Mouse (Mus musculus) hindbrain, embryonic 16.5 days (tissue): ENCODE results near the gene Gtpbp3. TPM values are rescaled to one million over a fixed set of nuclear protein-coding genes. Genes with fewer than 3 reads are reported as not detected.
A peak's percentile ranks its signal among the peaks of the same experiment; 100 is the strongest.

Source experiments
- ATAC-seq: fragments of 200-750 bp; cut with Nextera tagmentation; 2 replicates; pipeline ENCODE4 v1.8.0; 2017; ENCODE audit warnings: moderate TSS enrichment, moderate library complexity
- H3K27ac ChIP-seq: fragments of 300-500 bp; sonication (generic); 2 replicates; pipeline ENCODE4 v1.5.1; 2014; ENCODE audit warnings: low read depth, mild to moderate bottlenecking, control low read depth, low read length, moderate library complexity
- H3K27me3 ChIP-seq: fragments of 300-500 bp; sonication (generic); replicated peaks from 2 replicates; pipeline ENCODE4 v1.6.1; 2014; ENCODE audit warnings: low read length; ENCODE audit not compliant: control insufficient read depth, insufficient read depth
- H3K36me3 ChIP-seq: fragments of 300-500 bp; sonication (generic); 2 replicates; pipeline ENCODE4 v1.6.1; 2014; ENCODE audit warnings: mild to moderate bottlenecking, low read length, moderate library complexity, mixed read lengths; ENCODE audit not compliant: control insufficient read depth, insufficient read depth
- H3K4me1 ChIP-seq: fragments of 300-500 bp; sonication (generic); 2 replicates; pipeline ENCODE4 v1.6.1; 2014; ENCODE audit warnings: low read depth, low read length; ENCODE audit not compliant: control insufficient read depth, insufficient read depth
- H3K4me2 ChIP-seq: fragments of 300-500 bp; sonication (generic); 2 replicates; pipeline ENCODE4 v1.6.1; 2014; ENCODE audit warnings: mild to moderate bottlenecking, low read length, control low read depth, moderate library complexity
- H3K4me3 ChIP-seq: fragments of 300-500 bp; sonication (generic); 2 replicates; pipeline ENCODE4 v1.5.1; 2014; ENCODE audit warnings: mild to moderate bottlenecking, low read length, control low read depth, moderate library complexity
- H3K9ac ChIP-seq: fragments of 300-500 bp; sonication (generic); 2 replicates; pipeline ENCODE4 v1.6.1; 2014; ENCODE audit warnings: low read depth, mild to moderate bottlenecking, control low read depth, low read length, moderate library complexity
- H3K9me3 ChIP-seq: fragments of 300-500 bp; sonication (generic); 2 replicates; pipeline ENCODE4 v1.6.1; 2014; ENCODE audit warnings: mild to moderate bottlenecking, low read length, moderate library complexity; ENCODE audit not compliant: control insufficient read depth
- whole genome bisulfite sequencing: fragments of 180-500 bp; shearing (Covaris S2); extraction: QIAGEN DNeasy Blood & Tissue Kit; methylation state at CpG from one replicate; pipeline ENCODE4 v1.1.7; 2014; 5-methylcytosine and 5-hydroxymethylcytosine counted together
- polyA plus RNA-seq: library from polyadenylated mRNA; unstranded; fragments of >200 nt; fragmentation: Nextera tagmentation; extraction: Ambion mirVana; gene quantifications from 2 replicates; pipeline ENCODE4 v1.2.1, GENCODE M21; 2015

Gtpbp3 gene
- 14.0 and 14.6 TPM in 2 replicates for polyA plus RNA-seq

DNA sequence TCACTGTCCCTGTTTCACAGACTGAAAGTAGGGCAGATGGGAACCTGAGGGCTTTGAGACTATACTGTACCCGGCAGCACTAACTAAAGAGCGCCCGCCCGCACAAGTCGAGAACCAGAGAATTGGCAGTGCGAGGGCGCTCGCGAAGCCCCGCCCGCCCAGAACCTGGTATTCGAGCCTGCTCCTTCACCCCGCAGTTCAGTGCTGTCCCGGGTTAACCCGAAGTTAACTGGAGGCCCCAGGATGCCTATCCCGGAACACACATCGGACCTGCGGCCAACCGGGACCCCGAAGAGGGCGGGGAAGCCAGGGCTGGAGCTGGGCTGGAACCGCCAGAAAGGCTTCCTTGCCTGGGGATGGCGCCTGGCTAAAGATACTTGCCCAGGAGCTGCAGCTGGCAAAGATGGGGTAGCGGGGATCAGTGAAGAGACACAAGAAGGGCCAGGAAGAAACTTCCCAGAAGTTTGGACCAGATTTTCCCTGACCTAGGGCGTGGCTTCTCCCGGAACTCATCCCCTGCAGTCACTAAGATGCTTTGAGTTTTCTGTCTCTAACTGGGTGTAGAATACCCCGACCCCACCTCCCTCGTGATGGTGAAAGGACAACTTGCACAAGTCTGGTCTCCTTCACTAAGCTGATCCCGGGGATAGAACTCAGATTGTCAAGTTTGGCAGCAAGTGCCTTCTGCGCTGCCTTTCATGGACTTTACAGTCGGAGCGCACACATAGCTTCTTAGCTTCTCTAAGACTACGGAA is at the start of gene Gtpbp3:
Gene Gtpbp3, plus strand, starts transcription at position 413 of the 755 bp plus-strand sequence.
- Histone ChIP-seq H3K9me3 (no peaks in the 10 kb centered on the region), H3K27me3 (no peaks in the 10 kb centered on the region), H3K36me3 (peaks cover 21% of the 10 kb centered on the region), H3K4me3 (peak within 1 kb of the TSS; percentile 59), H3K4me1 (peaks cover 31% of the 10 kb centered on the region), H3K4me2 (peak within 1 kb of the TSS; percentile 98), H3K27ac (peak within 1 kb of the TSS; percentile 79), H3K9ac (peak within 1 kb of the TSS; percentile 74)
- WGBS = under 1% methylated on average over 33 of the region's 33 CpGs
- peak; percentile 44 for ATAC-seq

DNA sequence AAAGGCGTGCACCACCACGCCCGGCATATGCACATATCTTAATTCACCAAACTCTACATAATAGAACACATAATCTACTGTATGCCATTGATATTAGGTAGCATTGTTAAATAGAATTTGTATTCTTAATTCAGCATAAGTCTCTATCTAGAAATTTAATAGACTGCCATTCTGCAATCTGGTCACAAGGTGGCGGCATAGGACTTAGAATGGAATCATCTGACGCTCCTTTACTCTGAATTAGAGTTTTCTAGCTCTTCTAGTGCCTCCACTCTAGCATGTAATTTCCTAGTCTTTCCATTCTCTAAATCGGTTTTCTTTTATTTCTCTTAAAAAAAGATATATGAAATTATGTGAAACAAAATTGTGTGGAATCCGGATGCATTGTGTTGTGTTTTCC is 46.5 kb upstream of the Gtpbp3 start:
- no peaks in the 10 kb centered on the region for H3K36me3 ChIP-seq
- H3K27me3 ChIP-seq = no peaks in the 10 kb centered on the region
- H3K4me1 ChIP-seq = no peaks in the 10 kb centered on the region
- no peak overlapping the region for H3K9ac ChIP-seq
- H3K4me2 ChIP-seq = no peak overlapping the region
- no peaks in the 10 kb centered on the region for H3K9me3 ChIP-seq
- no peak overlapping the region for H3K27ac ChIP-seq
- WGBS = 0% methylated on average over 7 of the region's 7 CpGs
- H3K4me3 ChIP-seq = no peak overlapping the region
- peak; percentile 65; the same call in 1 of the 2 replicates for ATAC-seq

DNA sequence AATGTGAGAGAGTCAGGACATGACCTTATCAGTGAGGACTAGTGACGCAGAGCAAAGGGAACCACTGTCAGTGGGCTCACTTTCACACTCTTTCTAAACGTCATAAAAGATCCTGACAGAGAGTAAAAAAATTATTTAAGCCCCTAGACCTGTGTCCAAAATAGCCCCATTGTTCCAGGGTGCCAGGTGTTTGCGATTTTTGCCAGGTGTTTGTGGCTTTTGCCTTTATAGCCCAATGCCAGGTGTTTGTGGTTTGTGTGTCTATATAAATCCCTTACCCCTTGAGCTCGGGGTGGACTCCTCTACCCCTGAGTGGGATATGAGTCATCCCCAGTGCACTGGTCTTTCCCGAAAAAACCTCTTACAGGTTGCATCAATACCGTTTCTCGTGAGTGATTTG is 42.8 kb upstream of the Gtpbp3 start:
- no peaks in the 10 kb centered on the region for H3K4me1 ChIP-seq
- H3K36me3 ChIP-seq = no peaks in the 10 kb centered on the region
- no peak overlapping the region for H3K9ac ChIP-seq
- H3K9me3 ChIP-seq = no peaks in the 10 kb centered on the region
- 82% methylated on average over 7 of the region's 7 CpGs for WGBS
- no peak overlapping the region for H3K4me3 ChIP-seq
- H3K27ac ChIP-seq = no peak overlapping the region
- H3K4me2 ChIP-seq = no peak overlapping the region
- no peak for ATAC-seq
- no peaks in the 10 kb centered on the region for H3K27me3 ChIP-seq

DNA sequence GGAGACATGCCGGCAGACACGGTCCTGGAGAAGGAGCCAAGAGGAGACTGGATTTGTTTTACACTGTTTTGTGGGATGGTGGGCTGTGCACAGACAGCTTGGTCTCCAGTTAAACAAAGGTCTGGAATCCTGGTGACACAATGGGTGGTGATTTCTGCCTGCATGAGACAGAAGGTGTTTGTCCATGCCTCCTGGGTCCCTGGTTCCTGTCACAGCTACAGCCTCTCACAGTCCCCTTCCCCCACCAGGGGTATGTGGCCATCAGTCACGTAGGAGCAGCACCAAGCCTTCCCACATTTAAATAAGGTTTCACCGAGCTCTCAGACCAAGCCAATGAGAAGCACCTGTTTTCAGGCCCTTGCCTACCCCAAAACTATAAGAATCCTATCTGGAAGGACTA is 36.6 kb upstream of the Gtpbp3 start:
- H3K4me1 ChIP-seq = no peaks in the 10 kb centered on the region
- no peaks in the 10 kb centered on the region for H3K9me3 ChIP-seq
- 59% methylated on average over 4 of the region's 4 CpGs for WGBS
- H3K27me3 ChIP-seq = no peaks in the 10 kb centered on the region
- no peak overlapping the region for H3K9ac ChIP-seq
- no peak overlapping the region for H3K4me3 ChIP-seq
- no peak overlapping the region for H3K27ac ChIP-seq
- ATAC-seq = no peak
- H3K36me3 ChIP-seq = no peaks in the 10 kb centered on the region
- H3K4me2 ChIP-seq = no peak overlapping the region

DNA sequence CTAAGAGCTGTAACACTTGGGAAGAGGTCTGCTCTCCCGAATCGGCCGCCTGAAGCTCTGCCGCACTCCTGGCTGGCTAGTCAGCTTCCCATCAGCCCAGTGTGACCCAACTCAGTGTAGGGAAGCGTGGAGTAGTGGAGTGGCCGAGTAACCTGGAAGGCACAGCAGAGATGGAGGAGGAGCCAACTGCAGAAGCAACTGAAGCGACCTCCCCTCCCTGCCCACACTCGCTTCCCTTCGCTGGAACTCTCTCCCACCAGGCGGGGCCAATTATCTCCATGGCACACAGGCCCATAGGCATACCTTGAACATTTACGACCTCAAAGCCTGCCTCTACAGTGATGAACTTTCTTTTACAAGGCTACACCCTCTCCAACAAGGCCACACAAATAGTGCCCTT is 36.1 kb upstream of the Gtpbp3 start:
- 58% methylated on average over 10 of the region's 11 CpGs for WGBS
- Histone ChIP-seq H3K27me3 (no peaks in the 10 kb centered on the region), H3K27ac (no peak overlapping the region), H3K9me3 (no peaks in the 10 kb centered on the region), H3K36me3 (peaks cover 3% of the 10 kb centered on the region), H3K4me1 (no peaks in the 10 kb centered on the region), H3K4me2 (no peak overlapping the region), H3K4me3 (no peak overlapping the region), H3K9ac (no peak overlapping the region)
- no peak for ATAC-seq

GRCm38 (mm10) chr8:71452669-71453068 is 35.2 kb upstream of the Gtpbp3 start:
- Histone ChIP-seq H3K4me1 (no peaks in the 10 kb centered on the region), H3K4me3 (no peak overlapping the region), H3K36me3 (peaks cover 11% of the 10 kb centered on the region), H3K27ac (no peak overlapping the region), H3K9ac (no peak overlapping the region), H3K4me2 (no peak overlapping the region), H3K9me3 (no peaks in the 10 kb centered on the region), H3K27me3 (no peaks in the 10 kb centered on the region)
- 88% methylated on average over 2 of the region's 2 CpGs for WGBS
- ATAC-seq = no peak

DNA sequence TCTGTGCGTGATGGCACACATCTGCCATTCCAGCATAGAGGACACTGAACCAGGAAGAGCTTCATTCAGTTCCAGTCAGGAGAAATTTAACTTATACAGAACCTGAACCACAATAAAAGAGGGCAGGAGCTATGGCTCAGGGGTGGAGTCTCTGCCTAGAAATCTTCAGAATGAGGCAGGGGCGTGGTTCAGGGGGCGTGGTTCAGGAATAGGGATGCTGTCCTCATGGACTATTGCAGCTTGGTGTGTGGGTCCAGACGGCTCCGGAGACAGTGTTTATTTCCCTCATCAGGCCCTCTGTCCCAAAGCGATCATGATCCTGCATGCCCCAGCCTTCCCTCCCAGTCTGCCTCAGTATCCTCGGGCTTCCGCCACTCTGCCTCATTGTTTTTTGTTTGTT is 33.2 kb upstream of the Gtpbp3 start:
- Histone ChIP-seq H3K27ac (no peak overlapping the region), H3K9ac (no peak overlapping the region), H3K4me3 (no peak overlapping the region), H3K27me3 (no peaks in the 10 kb centered on the region), H3K4me1 (no peaks in the 10 kb centered on the region), H3K4me2 (no peak overlapping the region), H3K9me3 (no peaks in the 10 kb centered on the region), H3K36me3 (peaks cover 24% of the 10 kb centered on the region)
- 87% methylated on average over 7 of the region's 8 CpGs for WGBS
- ATAC-seq = no peak

GRCm38 (mm10) chr8:71456906-71457305 is 31.0 kb upstream of the Gtpbp3 start:
- no peak overlapping the region for H3K27ac ChIP-seq
- WGBS = 47% methylated on average over 21 of the region's 22 CpGs
- no peaks in the 10 kb centered on the region for H3K27me3 ChIP-seq
- no peaks in the 10 kb centered on the region for H3K9me3 ChIP-seq
- no peak overlapping the region for H3K4me2 ChIP-seq
- peak; percentile 8; the same call in 1 of the 2 replicates for ATAC-seq
- peaks cover 34% of the 10 kb centered on the region for H3K36me3 ChIP-seq
- peaks cover 12% of the 10 kb centered on the region for H3K4me1 ChIP-seq
- H3K4me3 ChIP-seq = no peak overlapping the region
- H3K9ac ChIP-seq = no peak overlapping the region

GRCm38 (mm10) chr8:71457659-71458270 is 30.1 kb upstream of the Gtpbp3 start:
- no peak overlapping the region for H3K27ac ChIP-seq
- no peak overlapping the region for H3K4me2 ChIP-seq
- H3K4me1 ChIP-seq = peaks cover 20% of the 10 kb centered on the region
- no peaks in the 10 kb centered on the region for H3K27me3 ChIP-seq
- no peak overlapping the region for H3K9ac ChIP-seq
- H3K9me3 ChIP-seq = no peaks in the 10 kb centered on the region
- 84% methylated on average over 20 of the region's 20 CpGs for WGBS
- ATAC-seq = no peak
- no peak overlapping the region for H3K4me3 ChIP-seq
- peaks cover 34% of the 10 kb centered on the region for H3K36me3 ChIP-seq
